Mouse (Mus musculus) left cerebral cortex, adult 11 months (tissue): Measurements from ENCODE around the gene Tfeb.
A peak's percentile ranks its signal among the peaks of the same experiment; 100 is the strongest.

ENCODE experiments used
- DNase-seq: peaks from one replicate; pipeline ENCODE4 v3.0.0; 2022; ENCODE audit warnings: low spot score

The Tfeb gene

DNA sequence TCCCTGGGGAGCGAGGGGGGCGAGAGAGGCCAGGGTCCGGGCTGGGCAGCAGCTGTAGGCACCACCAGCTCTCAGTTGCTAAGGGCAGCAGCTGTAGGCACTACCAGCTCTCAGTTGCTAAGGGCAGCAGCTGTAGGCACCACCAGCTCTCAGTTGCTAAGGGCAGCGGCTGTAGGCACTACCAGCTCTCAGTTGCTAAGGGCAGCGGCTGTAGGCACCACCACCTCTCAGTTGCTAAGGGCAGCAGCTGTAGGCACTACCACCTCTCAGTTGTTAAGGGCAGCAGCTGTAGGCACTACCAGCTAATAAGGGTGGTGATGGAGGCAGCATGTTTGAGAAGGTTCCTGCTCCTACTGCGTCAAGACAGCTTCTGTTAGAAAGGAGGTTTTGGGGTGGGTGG is 52.2 kb downstream of the Tfeb start:
- DNase-seq, result no peak

DNA sequence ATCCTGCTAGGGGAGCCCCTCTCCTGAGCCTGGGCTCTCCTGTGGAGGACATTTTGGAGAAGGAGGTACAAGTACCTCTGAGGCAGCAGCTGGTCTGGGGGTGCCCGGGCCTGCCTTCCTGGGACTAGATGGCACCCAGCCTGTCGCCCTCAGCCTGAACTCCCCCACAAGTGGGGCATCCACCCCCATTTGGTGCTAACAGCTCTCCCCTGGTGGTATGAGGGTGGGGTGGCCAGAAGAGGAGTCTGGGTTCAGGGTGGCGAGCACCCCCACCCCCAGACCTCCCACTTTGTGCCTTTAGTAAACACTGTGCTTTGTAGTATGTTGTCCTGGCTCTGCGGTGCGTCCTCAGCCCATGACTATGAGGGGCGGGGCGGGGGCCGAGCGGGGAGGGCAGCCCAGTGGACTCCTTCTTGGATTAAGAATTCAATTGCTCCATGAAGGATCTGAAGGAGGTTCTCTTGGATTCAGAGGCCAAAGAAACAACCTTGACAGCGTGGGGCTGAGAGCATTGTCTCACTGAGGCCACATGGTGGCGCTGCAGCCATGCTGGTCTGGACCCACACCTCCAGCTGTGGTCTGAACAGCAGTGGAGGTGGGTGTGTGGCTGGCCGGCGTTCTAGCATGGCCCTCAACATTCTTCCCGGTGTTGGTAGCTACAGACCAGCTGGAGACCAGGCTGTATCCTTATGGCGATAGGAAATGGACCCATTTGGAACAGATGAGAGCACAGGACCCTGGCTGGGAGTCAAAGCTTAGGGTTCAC is 55.5 kb downstream of the Tfeb start:
- DNase-seq, result no peak

DNA sequence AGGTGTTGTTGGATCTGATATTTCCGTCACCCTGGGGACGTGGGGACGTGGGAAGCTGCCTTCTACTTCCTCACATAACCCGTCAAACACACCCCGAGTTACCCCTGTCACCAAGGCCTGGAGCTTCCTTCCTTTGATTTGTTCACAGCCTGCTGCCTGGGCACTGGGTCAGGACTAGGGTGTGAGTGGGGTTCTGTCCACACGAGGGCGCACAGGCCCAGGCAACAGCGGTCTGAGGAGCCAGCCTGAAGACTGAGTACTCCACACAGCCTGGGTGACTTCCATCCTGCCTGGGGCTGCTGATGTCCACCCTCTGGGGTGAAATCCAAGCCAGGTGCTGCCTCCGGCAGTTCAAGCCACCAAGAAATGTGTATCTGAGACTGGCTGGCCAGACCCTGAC is 56.5 kb downstream of the Tfeb start:
- peak; percentile 77 for DNase-seq

- no peak for DNase-seq
These were observed 58.6 kb downstream of the Tfeb start for GRCm38 (mm10) chr17:47795446-47795845.

DNA sequence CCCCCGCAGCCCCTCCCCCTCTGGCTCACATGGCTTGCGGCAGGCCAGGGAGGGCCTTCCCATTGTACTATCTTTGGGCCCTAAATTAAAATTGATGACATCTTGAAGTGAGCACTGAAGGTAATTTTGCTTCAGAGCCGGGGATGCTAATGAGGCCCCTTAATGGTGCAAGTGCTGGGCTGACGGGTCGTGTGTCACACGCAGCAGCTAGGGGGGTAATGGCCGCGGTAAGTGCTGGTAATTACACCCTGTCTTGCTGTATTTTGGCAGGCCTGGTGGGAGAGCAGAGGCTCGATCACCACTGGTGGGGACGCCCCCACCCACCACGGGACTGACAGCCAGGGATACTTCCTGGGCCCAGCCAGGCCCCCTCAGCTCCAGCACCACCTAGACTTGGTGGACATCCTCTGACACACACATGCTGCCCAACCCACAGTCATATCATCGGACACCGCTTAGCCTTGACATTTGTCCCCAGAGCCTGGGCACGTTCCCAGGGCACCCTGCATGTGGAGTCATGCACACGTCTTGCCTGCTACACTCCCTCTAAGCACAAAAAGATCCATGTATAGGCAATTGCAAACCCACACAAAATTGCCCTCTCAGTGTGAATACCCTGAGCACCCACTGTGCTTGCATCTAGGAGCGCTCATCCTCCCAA is 59.5 kb downstream of the Tfeb start:
- DNase-seq, result no peak

- DNase-seq, result no peak
These were observed 60.1 kb downstream of the Tfeb start for GRCm38 (mm10) chr17:47796968-47797367.

GRCm38 (mm10) chr17:47797383-47797782 is 60.6 kb downstream of the Tfeb start:
- no peak for DNase-seq

- no peak for DNase-seq
These were observed 66.0 kb downstream of the Tfeb start for GRCm38 (mm10) chr17:47802806-47803205.

DNA sequence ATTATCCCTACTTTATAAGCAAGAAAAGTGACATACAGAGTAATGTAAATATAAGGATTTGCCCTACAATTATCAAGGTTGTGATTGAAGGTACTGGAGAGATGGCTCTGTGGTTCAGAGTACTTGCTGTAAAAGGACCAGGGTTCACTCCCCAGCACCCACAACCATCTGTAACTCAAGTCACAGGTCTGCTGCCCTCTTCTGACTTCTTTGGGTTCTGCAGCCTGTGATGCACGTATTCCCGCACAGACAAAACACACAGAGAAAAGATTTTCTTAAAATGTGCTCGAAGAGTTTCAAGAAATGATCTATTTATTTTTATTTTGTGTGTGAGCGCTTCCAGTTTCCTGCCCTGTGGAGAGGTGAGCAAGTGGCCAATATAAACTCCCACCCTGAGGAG is 66.8 kb downstream of the Tfeb start:
- DNase-seq, result no peak

DNA sequence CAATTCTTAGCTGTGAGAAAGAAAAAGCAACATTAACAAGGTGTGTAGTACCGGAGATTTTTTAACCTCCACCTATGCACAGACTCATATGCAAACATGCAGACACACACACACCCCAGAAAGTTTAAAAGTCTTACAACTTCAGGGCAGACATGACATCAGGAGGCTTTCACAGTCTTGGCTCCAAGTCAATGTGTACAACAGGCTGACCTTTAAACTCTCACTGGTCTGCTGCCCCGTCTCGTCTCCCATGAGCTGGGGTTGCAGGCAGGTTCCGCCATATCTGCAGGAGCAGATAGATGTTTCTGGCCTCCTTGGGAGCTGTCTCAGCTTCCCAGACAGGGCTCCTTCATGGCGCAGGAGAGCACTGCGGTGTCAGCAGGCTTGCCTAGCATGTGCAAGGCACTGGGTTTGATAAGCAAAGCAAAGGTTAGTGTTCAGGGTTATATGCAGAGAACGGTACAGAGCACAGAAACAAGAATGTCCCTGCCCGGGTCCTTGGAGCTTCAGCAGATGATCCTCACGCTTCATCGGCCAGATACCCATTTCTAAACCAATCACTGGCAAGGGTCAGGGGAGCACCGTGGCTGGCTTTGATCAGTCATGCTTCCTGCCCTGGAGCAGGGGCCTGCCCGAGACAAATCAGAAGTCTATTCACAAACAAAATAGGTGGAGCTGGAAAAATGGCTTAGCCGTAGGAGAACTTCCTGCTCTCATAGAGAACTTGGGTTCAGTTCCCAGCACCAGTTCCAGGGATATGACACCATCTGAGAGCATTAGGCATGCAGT is 68.4 kb downstream of the Tfeb start:
- DNase-seq, result no peak

DNA sequence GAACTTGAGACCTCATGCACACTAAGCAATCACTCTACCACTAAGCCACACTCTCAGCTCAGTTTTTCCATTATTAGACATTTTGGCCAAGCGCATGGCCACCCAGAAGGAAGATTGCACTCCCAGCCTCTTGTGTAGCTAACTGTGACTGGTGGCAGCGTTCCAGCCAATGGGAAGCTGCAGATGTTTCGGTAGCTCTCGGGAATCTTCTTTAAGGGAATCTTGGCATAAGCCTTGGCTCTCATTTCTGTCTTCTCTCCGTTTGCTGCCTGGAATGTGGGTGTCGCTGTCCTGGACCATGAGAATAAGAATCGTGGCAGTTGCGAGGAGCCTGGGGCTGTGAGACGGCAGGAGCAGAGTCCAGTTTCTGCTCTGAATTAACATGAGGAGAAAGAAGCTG is 69.4 kb downstream of the Tfeb start:
- no peak for DNase-seq

DNA sequence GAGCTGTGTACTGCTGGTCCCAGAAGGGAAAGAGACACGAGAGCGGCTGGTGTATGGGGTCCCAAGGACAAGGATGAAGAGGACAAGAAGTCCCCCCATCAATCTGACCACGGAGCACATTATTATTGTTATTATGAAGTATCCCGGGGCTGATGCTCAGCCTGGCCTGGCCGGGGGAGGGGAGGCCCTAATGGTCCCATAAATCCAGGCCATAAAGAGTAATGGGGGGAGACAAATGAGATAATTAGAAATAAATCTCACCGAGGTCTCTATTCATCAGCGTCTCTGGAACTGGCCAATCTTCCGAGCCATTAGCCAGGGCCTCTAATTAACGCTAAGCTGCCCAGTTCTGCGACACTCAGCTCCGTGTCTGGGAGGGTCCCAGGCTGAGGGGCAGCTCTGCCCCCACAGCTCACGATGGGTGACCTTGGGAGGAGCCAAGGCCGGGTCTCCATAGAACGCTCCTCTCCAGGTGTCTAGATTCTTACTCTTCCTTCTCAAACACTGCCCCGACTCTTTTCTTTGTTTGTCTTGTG is 74.5 kb downstream of the Tfeb start:
- no peak for DNase-seq

GRCm38 (mm10) chr17:47812200-47812599 is 75.4 kb downstream of the Tfeb start:
- DNase-seq, result no peak

- no peak for DNase-seq
These were observed 76.8 kb downstream of the Tfeb start for GRCm38 (mm10) chr17:47813616-47814015.

DNA sequence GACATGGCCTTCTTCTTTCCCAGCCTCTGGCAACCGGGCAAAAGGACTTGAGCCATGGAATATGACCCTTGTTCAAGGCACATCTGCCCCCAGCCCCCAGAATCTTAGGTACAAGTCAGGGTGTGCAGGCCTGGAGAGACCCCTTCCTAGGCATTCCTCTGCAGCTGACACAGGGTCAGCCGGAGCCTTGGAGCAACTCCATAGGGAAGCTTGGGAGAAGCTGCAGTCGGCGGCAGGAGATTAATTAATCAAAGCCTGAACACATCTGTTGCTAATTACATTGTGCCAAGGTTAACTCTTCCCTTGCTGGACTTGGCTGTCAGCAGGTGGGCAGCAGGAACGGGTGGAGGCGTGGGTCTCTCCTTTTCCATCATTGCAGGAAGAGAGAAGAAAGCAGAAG is 77.7 kb downstream of the Tfeb start:
- no peak for DNase-seq

- DNase-seq, result no peak
These were observed 78.6 kb downstream of the Tfeb start for GRCm38 (mm10) chr17:47815446-47815845.

DNA sequence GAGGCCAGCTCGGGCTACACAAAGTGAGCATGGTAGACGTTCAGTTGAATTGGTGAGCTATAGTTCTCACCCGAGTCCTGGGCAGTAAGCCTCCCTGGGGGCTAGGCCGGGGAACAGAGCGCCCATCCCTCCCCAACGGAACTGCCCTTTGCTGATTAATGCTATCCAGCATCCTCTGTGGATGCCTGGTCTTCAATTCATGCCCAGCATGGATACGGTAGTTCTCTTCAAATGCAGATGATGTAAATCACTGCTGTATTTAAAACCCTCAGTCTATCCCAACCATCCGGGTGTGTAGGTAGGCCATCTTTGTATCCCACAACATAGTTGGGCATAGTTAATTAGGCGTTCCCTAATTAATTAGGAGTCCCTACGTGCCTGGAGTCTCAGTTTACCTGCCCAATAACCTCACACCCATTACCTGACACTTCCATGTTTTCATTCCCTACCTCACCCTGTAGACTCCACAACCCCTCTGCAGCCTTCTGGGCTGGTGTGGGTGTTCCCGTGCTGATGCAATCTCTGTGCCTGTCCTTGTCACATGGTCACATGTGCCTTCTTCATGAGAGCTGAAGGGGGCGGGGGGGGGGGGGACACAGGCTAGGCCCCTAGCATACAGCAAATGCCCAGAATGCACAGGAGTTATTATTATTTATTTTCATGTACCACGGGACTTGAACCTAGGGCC is 81.4 kb downstream of the Tfeb start:
- no peak for DNase-seq

GRCm38 (mm10) chr17:47821339-47821738 is 84.5 kb downstream of the Tfeb start:
- no peak for DNase-seq

- no peak for DNase-seq
These were observed 94.3 kb downstream of the Tfeb start for GRCm38 (mm10) chr17:47831161-47831560.

GRCm38 (mm10) chr17:47831772-47832171 is 94.9 kb downstream of the Tfeb start:
- no peak for DNase-seq

DNA sequence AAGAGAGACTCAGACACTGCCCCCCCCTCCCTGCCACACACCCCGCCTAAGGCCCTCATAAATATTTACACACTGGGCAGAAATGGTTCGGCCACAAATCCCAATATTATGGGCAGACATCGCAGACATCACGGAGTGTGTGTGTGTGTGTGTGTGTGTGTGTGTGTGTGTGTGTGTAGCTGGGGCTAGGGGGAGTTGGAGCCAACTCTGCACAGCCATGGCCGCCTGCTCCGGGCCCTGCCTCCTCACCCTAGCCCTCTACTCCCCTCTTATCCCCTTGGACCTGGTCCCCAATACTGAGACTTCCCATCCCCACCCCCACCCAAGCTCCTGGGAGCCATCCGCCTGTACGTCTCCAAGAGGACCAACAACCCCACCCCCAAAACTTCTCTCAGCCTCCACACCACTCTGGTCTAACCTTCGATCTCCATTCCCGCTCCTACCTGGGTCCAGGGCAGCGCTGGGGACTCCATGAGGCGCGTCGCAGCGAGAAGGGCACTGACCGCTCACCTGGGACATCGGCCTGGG is 95.7 kb downstream of the Tfeb start:
- no peak for DNase-seq
